Mouse (Mus musculus): ENCODE results near the gene Mtus2. TPM values are rescaled to one million over a fixed set of nuclear protein-coding genes. Genes with fewer than 3 reads are reported as not detected.

Mtus2 gene
- total RNA-seq, 2 experiments from 2014 or later: 0.08 to 0.15 TPM

GRCm38 (mm10) chr5:147964776-147965175 lies 7.7 kb downstream of the Mtus2 start:
- no peak for DNase-seq
- no peak overlapping the region for H3K27ac ChIP-seq
- peak; percentile 27; the same call in 1 of the 2 replicates for TF ChIP-seq CTCF (IDR thresholded peaks at IDR 0.05)
- intact Hi-C loops (cut with DNase I): no loop called here
- H3K4me3 ChIP-seq: no peak overlapping the region

- intact Hi-C loops (cut with DNase I): no loop called here
- DNase-seq: no peak
- no peak for TF ChIP-seq CTCF (IDR thresholded peaks at IDR 0.05)
- Histone ChIP-seq H3K4me3 (no peak overlapping the region), H3K27ac (no peak overlapping the region)
These were observed 9.5 kb downstream of the Mtus2 start for GRCm38 (mm10) chr5:147966646-147967045.

GRCm38 (mm10) chr5:147969566-147969965 lies 12.4 kb downstream of the Mtus2 start:
- intact Hi-C loops (cut with DNase I): no loop called here
- DNase-seq: no peak
- Histone ChIP-seq H3K4me3 (no peak overlapping the region), H3K27ac (no peak overlapping the region)
- no peak for TF ChIP-seq CTCF (IDR thresholded peaks at IDR 0.05)

GRCm38 (mm10) chr5:147976001-147976400 lies 18.9 kb downstream of the Mtus2 start:
- no peak overlapping the region for H3K27ac ChIP-seq
- TF ChIP-seq CTCF (IDR thresholded peaks at IDR 0.05): no peak
- intact Hi-C loops (cut with DNase I): no loop called here
- DNase-seq: no peak
- H3K4me3 ChIP-seq: no peak overlapping the region

GRCm38 (mm10) chr5:147980606-147981005 lies 23.5 kb downstream of the Mtus2 start:
- intact Hi-C loops (cut with DNase I): no loop called here
- no peak for TF ChIP-seq CTCF (IDR thresholded peaks at IDR 0.05)
- Histone ChIP-seq H3K4me3 (no peak overlapping the region), H3K27ac (no peak overlapping the region)
- no peak for DNase-seq

GRCm38 (mm10) chr5:147990289-147990688 lies 33.2 kb downstream of the Mtus2 start:
- Histone ChIP-seq H3K27ac (no peak overlapping the region), H3K4me3 (no peak overlapping the region)
- no peak for DNase-seq
- TF ChIP-seq CTCF (IDR thresholded peaks at IDR 0.05): no peak
- intact Hi-C loops (cut with DNase I): no loop called here

GRCm38 (mm10) chr5:147990775-147991174 lies 33.7 kb downstream of the Mtus2 start:
- Histone ChIP-seq H3K4me3 (no peak overlapping the region), H3K27ac (no peak overlapping the region)
- no peak for DNase-seq
- TF ChIP-seq CTCF (IDR thresholded peaks at IDR 0.05): no peak
- intact Hi-C loops (cut with DNase I): no loop called here

- peak overlapping the region; percentile 49 for H3K4me3 ChIP-seq
- TF ChIP-seq CTCF (IDR thresholded peaks at IDR 0.05): peak; percentile 13; the same call in 1 of the 2 replicates
- H3K27ac ChIP-seq: no peak overlapping the region
- intact Hi-C loops (cut with DNase I): no loop called here
- peak; percentile 76 for DNase-seq
These were observed 35.7 kb downstream of the Mtus2 start for GRCm38 (mm10) chr5:147992581-147993378.

GRCm38 (mm10) chr5:148005263-148005662 lies 48.1 kb downstream of the Mtus2 start:
- intact Hi-C loops (cut with DNase I): no loop called here
- no peak for DNase-seq
- Histone ChIP-seq H3K4me3 (no peak overlapping the region), H3K27ac (no peak overlapping the region)
- TF ChIP-seq CTCF (IDR thresholded peaks at IDR 0.05): no peak

GRCm38 (mm10) chr5:148012156-148012555 lies 55.0 kb downstream of the Mtus2 start:
- TF ChIP-seq CTCF (IDR thresholded peaks at IDR 0.05): no peak
- no peak overlapping the region for H3K4me3 ChIP-seq
- intact Hi-C loops (cut with DNase I): no loop called here

GRCm38 (mm10) chr5:148014133-148014854 lies 57.2 kb downstream of the Mtus2 start:
- intact Hi-C loops (cut with DNase I): no loop called here
- TF ChIP-seq CTCF (IDR thresholded peaks at IDR 0.05): no peak
- Histone ChIP-seq H3K27ac (no peak overlapping the region), H3K4me3 (no peak overlapping the region)
- no peak for DNase-seq

More at GRCm38 (mm10) chr5:148012156-148012555, 55.0 kb downstream of the Mtus2 start:
- H3K27ac ChIP-seq: no peak overlapping the region
- no peak for DNase-seq

- Histone ChIP-seq H3K27ac (no peak overlapping the region), H3K4me3 (no peak overlapping the region)
- no peak for TF ChIP-seq CTCF (IDR thresholded peaks at IDR 0.05)
- no peak for DNase-seq
- intact Hi-C loops (cut with DNase I): no loop called here
These were observed 58.3 kb downstream of the Mtus2 start for GRCm38 (mm10) chr5:148015383-148015782.

- no peak for TF ChIP-seq CTCF (IDR thresholded peaks at IDR 0.05)
- H3K4me3 ChIP-seq: no peak overlapping the region
- H3K27ac ChIP-seq: no peak overlapping the region
- DNase-seq: no peak
- intact Hi-C loops (cut with DNase I): no loop called here
These were observed 60.3 kb downstream of the Mtus2 start for GRCm38 (mm10) chr5:148017371-148017770.
